ENCODE assay signal across 20 mouse cellular contexts in genomic region chr2:109983435-109983834, GRCm38 (mm10). TPM values are rescaled to one million over a fixed set of nuclear protein-coding genes. Genes with fewer than 3 reads are reported as not detected.
DNase-seq lines count a peak whose midpoint lies in the region; ATAC-seq and TF ChIP-seq lines count a peak whose summit lies in the region.
"Had no signal": no experiment of that assay in that cellular context is flagged by ENCODE, and none has a peak within 500 bp of the region (broad histone marks: within the 10 kb centered on the region; RNA-seq: fewer than 3 reads in every experiment).

No protein-coding gene starts in this region.

- H3K9me3 ChIP-seq in intestine, embryonic 16.5 days (ENCODE audit: control insufficient read depth, low read length) = no peaks in the 10 kb centered on the region
- H3K9me3 ChIP-seq in intestine, postnatal 0 days (ENCODE audit: control insufficient read depth) = no peaks in the 10 kb centered on the region
- no peaks in the 10 kb centered on the region for H3K9me3 ChIP-seq in kidney, embryonic 14.5 days (ENCODE audit: control insufficient read depth, low read length)
- H3K9me3 ChIP-seq: embryonic facial prominence, embryonic 15.5 days; forebrain, embryonic 10.5 days; heart, embryonic 12.5 days had no signal

- peak; percentile 65 to 85 for DNase-seq in kidney, adult 8-10 months
- DNase-seq in kidney, adult 9 months = peak; percentile 89
- peak; percentile 68 to 74 for DNase-seq in kidney, postnatal 25 days
- DNase-seq in spleen, adult 12 weeks (ENCODE audit: low spot score) = no peak
- no peak for DNase-seq in spleen, postnatal 10 days (ENCODE audit: low spot score in 2 of 2)
- DNase-seq: adrenal gland, postnatal 10 days; cerebellum, adult 11 months; cerebellum, adult 8-10 months; cerebellum, postnatal 14 days; embryo, embryonic 11 days; gastrocnemius, adult 2 months; gastrocnemius, postnatal 25 days had no signal

- H3K4me1 ChIP-seq in intestine, embryonic 16.5 days (ENCODE audit: control insufficient read depth, insufficient read depth, low read length) = peaks cover 49% of the 10 kb centered on the region
- H3K4me1 ChIP-seq in intestine, postnatal 0 days (replicated peaks; ENCODE audit: control insufficient read depth, insufficient read depth, low read length) = peaks cover 13% of the 10 kb centered on the region
- H3K4me1 ChIP-seq in kidney, embryonic 14.5 days (ENCODE audit: control insufficient read depth, insufficient read depth, low read length) = peaks cover 28% of the 10 kb centered on the region

- WGBS in intestine, embryonic 16.5 days = 72% methylated on average over 6 of the region's 6 CpGs
- 41% methylated on average over 6 of the region's 6 CpGs for WGBS in intestine, postnatal 0 days
- 84% methylated on average over 6 of the region's 6 CpGs for WGBS in kidney, embryonic 14.5 days

- peak; percentile 38; the same call in 1 of the 2 replicates for ATAC-seq in intestine, embryonic 16.5 days
- no peak for ATAC-seq in intestine, postnatal 0 days
- no peak for ATAC-seq in kidney, embryonic 14.5 days (ENCODE audit: low FRiP score, low TSS enrichment)
- ATAC-seq: forebrain, embryonic 14.5 days had no signal

- no peak overlapping the region for H3K4me2 ChIP-seq in intestine, embryonic 16.5 days (ENCODE audit: low read depth, low read length)
- H3K4me2 ChIP-seq in intestine, postnatal 0 days (replicated peaks; ENCODE audit: low read depth) = no peak overlapping the region
- no peak overlapping the region for H3K4me2 ChIP-seq in kidney, embryonic 14.5 days (replicated peaks; ENCODE audit: low read depth, low read length)
- H3K4me2 ChIP-seq: embryonic facial prominence, embryonic 15.5 days; heart, embryonic 12.5 days had no signal

- H3K36me3 ChIP-seq in intestine, embryonic 16.5 days (ENCODE audit: control insufficient read depth, insufficient read depth, low read length) = no peaks in the 10 kb centered on the region
- H3K36me3 ChIP-seq in intestine, postnatal 0 days (ENCODE audit: control insufficient read depth, insufficient read depth) = no peaks in the 10 kb centered on the region
- peaks cover 3% of the 10 kb centered on the region; the same call in 1 of the 2 replicates for H3K36me3 ChIP-seq in kidney, embryonic 14.5 days (ENCODE audit: control insufficient read depth, insufficient read depth, low read length)
- H3K36me3 ChIP-seq: embryonic facial prominence, embryonic 15.5 days; forebrain, embryonic 10.5 days; heart, embryonic 12.5 days had no signal

- no peak overlapping the region for H3K9ac ChIP-seq in intestine, embryonic 16.5 days (ENCODE audit: low read depth, low read length)
- no peak overlapping the region for H3K9ac ChIP-seq in intestine, postnatal 0 days (ENCODE audit: low read depth, low read length)
- no peak overlapping the region for H3K9ac ChIP-seq in kidney, embryonic 14.5 days (ENCODE audit: low read depth, low read length)
- H3K9ac ChIP-seq: embryonic facial prominence, embryonic 15.5 days; heart, embryonic 12.5 days had no signal

- no peak for TF ChIP-seq CTCF in intestine, postnatal 0 days (IDR thresholded peaks at IDR 0.05; ENCODE audit: low read depth)

- H3K4me3 ChIP-seq in intestine, embryonic 16.5 days (ENCODE audit: low read length) = no peak overlapping the region
- no peak overlapping the region for H3K4me3 ChIP-seq in intestine, postnatal 0 days (ENCODE audit: low read depth, low read length)
- H3K4me3 ChIP-seq in kidney, embryonic 14.5 days (ENCODE audit: low read length) = no peak overlapping the region
- H3K4me3 ChIP-seq: embryonic facial prominence, embryonic 15.5 days; erythroblast, embryonic 14.5 days; forebrain, embryonic 10.5 days; gastrocnemius, adult 2 months; heart, embryonic 12.5 days had no signal

- H3K27me3 ChIP-seq in intestine, embryonic 16.5 days (replicated peaks; ENCODE audit: control insufficient read depth, insufficient read depth, low read length) = no peaks in the 10 kb centered on the region
- no peaks in the 10 kb centered on the region for H3K27me3 ChIP-seq in intestine, postnatal 0 days (replicated peaks; ENCODE audit: control insufficient read depth, insufficient read depth, low read length)
- H3K27me3 ChIP-seq in kidney, embryonic 14.5 days (ENCODE audit: control insufficient read depth, insufficient read depth, low read length) = no peaks in the 10 kb centered on the region
- H3K27me3 ChIP-seq: embryonic facial prominence, embryonic 15.5 days; heart, embryonic 12.5 days had no signal

- H3K27ac ChIP-seq in intestine, embryonic 16.5 days (ENCODE audit: low read length) = no peak overlapping the region
- no peak overlapping the region for H3K27ac ChIP-seq in intestine, postnatal 0 days (ENCODE audit: low read depth, low read length)
- H3K27ac ChIP-seq in kidney, embryonic 14.5 days (ENCODE audit: low read depth, low read length) = no peak overlapping the region
- H3K27ac ChIP-seq: embryonic facial prominence, embryonic 15.5 days; forebrain, embryonic 10.5 days; gastrocnemius, adult 2 months had no signal

RNA-seq across cellular contexts. Expression of gene Ccdc34, which starts 34.2 kb away (rescaled TPM):
- 34.5 and 40.0 TPM in 2 replicates for polyA plus RNA-seq in intestine, embryonic 16.5 days (2015; fragmentation: Nextera tagmentation; extraction: Ambion mirVana)
- 25.3 TPM in 2 replicates for polyA plus RNA-seq in intestine, postnatal 0 days (2015; fragmentation: Nextera tagmentation; extraction: Ambion mirVana)
- 59.7 and 75.0 TPM in 2 replicates for polyA plus RNA-seq in kidney, embryonic 14.5 days (2014; fragmentation: Nextera tagmentation; extraction: Ambion mirVana)

Comparison
In these comparisons a context has a peak if more than half of its experiments do, and no peak if none do; other contexts are left out.
1. DNase-seq: peak in kidney, adult 8-10 months (2 of 2), kidney, adult 9 months (single experiment) and kidney, postnatal 25 days (2 of 2); none in spleen, adult 12 weeks (single experiment) and spleen, postnatal 10 days (0 of 2).